Comparison of ENCODE assay signal across 7 mouse cellular contexts in genomic region chr7:30322285-30322667, GRCm38 (mm10). TPM values are rescaled to one million over a fixed set of nuclear protein-coding genes. Genes with fewer than 3 reads are reported as not detected.
DNase-seq lines count a peak whose midpoint lies in the region; ATAC-seq lines count a peak whose summit lies in the region.

No protein-coding gene starts in this region.

- peak overlapping the region; percentile 90 for H3K27ac ChIP-seq in embryonic facial prominence, embryonic 10.5 days (replicated peaks)
- H3K27ac ChIP-seq in limb, embryonic 10.5 days, result peak overlapping the region; percentile 88
- H3K27ac ChIP-seq in midbrain, embryonic 13.5 days, result peak overlapping the region; percentile 80

- H3K36me3 ChIP-seq in embryonic facial prominence, embryonic 10.5 days (replicated peaks), result peaks cover 29% of the 10 kb centered on the region
- H3K36me3 ChIP-seq in limb, embryonic 10.5 days, result peaks cover 29% of the 10 kb centered on the region
- H3K36me3 ChIP-seq in midbrain, embryonic 13.5 days, result no peaks in the 10 kb centered on the region

- no peaks in the 10 kb centered on the region for H3K27me3 ChIP-seq in embryonic facial prominence, embryonic 10.5 days (replicated peaks; ENCODE audit: low read depth, poor library complexity, severe bottlenecking)
- 0 out of 2 replicates have a peak, but pooled peaks cover 2% of the 10 kb centered on the region for H3K27me3 ChIP-seq in limb, embryonic 10.5 days (ENCODE audit: low read depth, poor library complexity, severe bottlenecking)
- peaks cover 12% of the 10 kb centered on the region; the same call in 1 of the 2 replicates for H3K27me3 ChIP-seq in midbrain, embryonic 13.5 days

- ATAC-seq in granulocyte monocyte progenitor cell, adult 5-6 weeks (replicated peaks; ENCODE audit: poor library complexity, severe bottlenecking), result peak; percentile 90
- peak; percentile 99 for ATAC-seq in midbrain, embryonic 13.5 days

- peak overlapping the region; percentile 89 for H3K9ac ChIP-seq in midbrain, embryonic 13.5 days (replicated peaks)

- peak; percentile 97 for DNase-seq in adrenal gland, postnatal 10 days
- peak; percentile 98 for DNase-seq in embryonic facial prominence, embryonic 10.5 days (ENCODE audit: low spot score)
- DNase-seq in kidney, adult 11 months, result peak; percentile 98
- DNase-seq in limb, embryonic 10.5 days (ENCODE audit: low spot score), result peak; percentile 93
- DNase-seq in spleen, adult 12 weeks (ENCODE audit: low spot score), result peak; percentile 88

- WGBS in embryonic facial prominence, embryonic 10.5 days, result under 1% methylated on average over 20 of the region's 20 CpGs
- under 1% methylated on average over 20 of the region's 20 CpGs for whole genome bisulfite sequencing in limb, embryonic 10.5 days
- WGBS in midbrain, embryonic 13.5 days, result under 1% methylated on average over 20 of the region's 20 CpGs

- peak overlapping the region; percentile 87 for H3K4me2 ChIP-seq in midbrain, embryonic 13.5 days (replicated peaks)

- H3K4me3 ChIP-seq in embryonic facial prominence, embryonic 10.5 days, result peak overlapping the region; percentile 73
- peak overlapping the region; percentile 73 for H3K4me3 ChIP-seq in limb, embryonic 10.5 days
- H3K4me3 ChIP-seq in midbrain, embryonic 13.5 days (replicated peaks), result peak overlapping the region; percentile 81

- peaks cover 16% of the 10 kb centered on the region for H3K4me1 ChIP-seq in embryonic facial prominence, embryonic 10.5 days
- H3K4me1 ChIP-seq in limb, embryonic 10.5 days, result peaks cover 22% of the 10 kb centered on the region
- H3K4me1 ChIP-seq in midbrain, embryonic 13.5 days (replicated peaks), result peaks cover 18% of the 10 kb centered on the region

- H3K9me3 ChIP-seq in embryonic facial prominence, embryonic 10.5 days, result peaks cover 5% of the 10 kb centered on the region; the same call in 1 of the 2 replicates
- no peaks in the 10 kb centered on the region for H3K9me3 ChIP-seq in limb, embryonic 10.5 days (replicated peaks)
- H3K9me3 ChIP-seq in midbrain, embryonic 13.5 days, result no peaks in the 10 kb centered on the region

RNA-seq across cellular contexts. Expression of gene E130208F15Rik, which starts 0.7 kb away (rescaled TPM):
- total RNA-seq in adrenal gland, postnatal 10 days (2021), result 1 to 10 TPM; 2.8 TPM
- polyA plus RNA-seq in embryonic facial prominence, embryonic 10.5 days (2016; fragmentation: Nextera tagmentation; extraction: Ambion mirVana), result 2.1 TPM in 2 replicates
- total RNA-seq in granulocyte monocyte progenitor cell, adult 5-6 weeks (2014; fragmentation: Nextera tagmentation), result 0.60 TPM in 1 of 2 replicates, not detected in the other
- total RNA-seq in granulocyte monocyte progenitor cell, adult 5-6 weeks (2017), result 1.6 and 2.5 TPM in 2 replicates
- polyA plus RNA-seq in limb, embryonic 10.5 days (2016; fragmentation: Nextera tagmentation; extraction: Ambion mirVana), result 2.1 and 4.2 TPM in 2 replicates
- not detected in 2 replicates for polyA plus RNA-seq in midbrain, embryonic 13.5 days (2015; fragmentation: Nextera tagmentation; extraction: Ambion mirVana)

RNA-seq across cellular contexts. Expression of gene Sdhaf1, which starts 1.4 kb away (rescaled TPM):
- total RNA-seq in adrenal gland, postnatal 10 days (2021), result 10 to 100 TPM; 17.9 to 19.7 TPM
- 17.5 and 17.8 TPM in 2 replicates for polyA plus RNA-seq in embryonic facial prominence, embryonic 10.5 days (2016; fragmentation: Nextera tagmentation; extraction: Ambion mirVana)
- 10.5 and 11.8 TPM in 2 replicates for total RNA-seq in granulocyte monocyte progenitor cell, adult 5-6 weeks (2014; fragmentation: Nextera tagmentation)
- total RNA-seq in granulocyte monocyte progenitor cell, adult 5-6 weeks (2017), result 7.8 and 12.9 TPM in 2 replicates
- 18.3 and 18.4 TPM in 2 replicates for polyA plus RNA-seq in limb, embryonic 10.5 days (2016; fragmentation: Nextera tagmentation; extraction: Ambion mirVana)
- 21.2 and 23.6 TPM in 2 replicates for polyA plus RNA-seq in midbrain, embryonic 13.5 days (2015; fragmentation: Nextera tagmentation; extraction: Ambion mirVana)

RNA-seq across cellular contexts. Expression of gene Syne4, which starts 7.7 kb away (rescaled TPM):
- 10 to 100 TPM; 17.6 to 22.3 TPM for total RNA-seq in adrenal gland, postnatal 10 days (2021)
- 51.1 and 65.6 TPM in 2 replicates for polyA plus RNA-seq in embryonic facial prominence, embryonic 10.5 days (2016; fragmentation: Nextera tagmentation; extraction: Ambion mirVana)
- total RNA-seq in granulocyte monocyte progenitor cell, adult 5-6 weeks (2014; fragmentation: Nextera tagmentation), result 6.3 and 8.7 TPM in 2 replicates
- total RNA-seq in granulocyte monocyte progenitor cell, adult 5-6 weeks (2017), result 0.99 TPM in 1 of 2 replicates, not detected in the other
- polyA plus RNA-seq in limb, embryonic 10.5 days (2016; fragmentation: Nextera tagmentation; extraction: Ambion mirVana), result 52.9 and 92.3 TPM in 2 replicates
- polyA plus RNA-seq in midbrain, embryonic 13.5 days (2015; fragmentation: Nextera tagmentation; extraction: Ambion mirVana), result 10.8 and 11.7 TPM in 2 replicates

RNA-seq across cellular contexts. Expression of gene Alkbh6, which starts 13.8 kb away (rescaled TPM):
- total RNA-seq in adrenal gland, postnatal 10 days (2021), result 10 to 100 TPM; 46.8 to 49.0 TPM
- polyA plus RNA-seq in embryonic facial prominence, embryonic 10.5 days (2016; fragmentation: Nextera tagmentation; extraction: Ambion mirVana), result 95.5 and 97.0 TPM in 2 replicates
- total RNA-seq in granulocyte monocyte progenitor cell, adult 5-6 weeks (2014; fragmentation: Nextera tagmentation), result 32.6 and 33.3 TPM in 2 replicates
- 30.1 and 35.5 TPM in 2 replicates for total RNA-seq in granulocyte monocyte progenitor cell, adult 5-6 weeks (2017)
- 93.3 and 107 TPM in 2 replicates for polyA plus RNA-seq in limb, embryonic 10.5 days (2016; fragmentation: Nextera tagmentation; extraction: Ambion mirVana)
- 128 and 132 TPM in 2 replicates for polyA plus RNA-seq in midbrain, embryonic 13.5 days (2015; fragmentation: Nextera tagmentation; extraction: Ambion mirVana)

RNA-seq across cellular contexts. Expression of gene Clip3, which starts 30.7 kb away (rescaled TPM):
- total RNA-seq in adrenal gland, postnatal 10 days (2021), result 10 to 100 TPM; 31.6 to 36.5 TPM
- polyA plus RNA-seq in embryonic facial prominence, embryonic 10.5 days (2016; fragmentation: Nextera tagmentation; extraction: Ambion mirVana), result 53.0 and 53.4 TPM in 2 replicates
- not detected in 2 replicates for total RNA-seq in granulocyte monocyte progenitor cell, adult 5-6 weeks (2014; fragmentation: Nextera tagmentation)
- not detected in 2 replicates for total RNA-seq in granulocyte monocyte progenitor cell, adult 5-6 weeks (2017)
- polyA plus RNA-seq in limb, embryonic 10.5 days (2016; fragmentation: Nextera tagmentation; extraction: Ambion mirVana), result 37.8 and 51.7 TPM in 2 replicates
- polyA plus RNA-seq in midbrain, embryonic 13.5 days (2015; fragmentation: Nextera tagmentation; extraction: Ambion mirVana), result 92.0 and 99.2 TPM in 2 replicates

Comparison
In these comparisons a context has a peak if more than half of its experiments do, and no peak if none do; other contexts are left out.
1. Peak in every context shown above with its lines: DNase-seq, ATAC-seq, H3K4me3 ChIP-seq and H3K27ac ChIP-seq.